Mouse (Mus musculus) lung, postnatal 14 days (tissue): Measurements from ENCODE around the gene Mrs2.
"Not testable (repeated sequence)": the region's sequence is repeated elsewhere in the genome, so short reads cannot be mapped to it uniquely, and the experiment has no call there.

Source experiments
- DNase-seq: peaks from one replicate; pipeline ENCODE4 v3.0.0; 2021

The Mrs2 gene

DNA sequence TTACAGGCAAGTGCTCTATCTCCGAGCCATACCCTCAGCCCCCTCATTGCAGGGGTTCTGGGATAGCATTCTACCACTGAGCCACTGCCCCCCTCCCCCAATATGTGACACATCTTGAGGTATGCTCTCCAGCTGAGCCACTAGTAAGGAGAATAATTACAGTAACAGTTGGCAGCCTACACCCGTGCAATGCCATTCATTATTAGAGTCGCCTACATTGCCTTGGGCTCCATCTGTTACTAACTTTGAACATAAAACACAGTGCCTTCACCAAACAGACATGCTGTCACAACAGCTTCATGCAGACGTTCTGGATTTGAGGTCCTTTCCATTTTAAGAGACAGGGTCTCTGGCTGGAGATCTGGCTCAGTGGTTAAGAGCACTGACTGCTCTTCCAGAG is 43.8 kb downstream of the Mrs2 start:
- no peak for DNase-seq

DNA sequence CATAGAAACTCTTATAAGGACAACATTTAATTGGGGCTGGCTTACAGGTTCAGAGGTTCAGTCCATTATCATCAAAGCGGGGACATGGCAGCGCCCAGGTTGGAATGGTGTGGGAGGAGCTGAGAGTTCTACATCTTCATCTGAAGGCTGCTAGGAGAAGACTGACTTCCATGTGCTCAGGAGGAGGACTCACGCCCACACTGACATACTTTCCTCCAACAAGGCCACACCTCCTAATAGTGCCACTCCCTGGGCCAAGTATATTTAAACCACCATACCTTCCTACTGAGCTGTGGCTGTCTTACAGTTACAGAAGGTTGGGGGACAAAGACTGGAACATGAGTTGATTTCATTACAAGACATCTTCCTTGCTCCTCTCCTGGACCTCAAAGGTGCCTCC is 48.4 kb downstream of the Mrs2 start:
- not testable (repeated sequence) for DNase-seq

GRCm38 (mm10) chr13:24965846-24966201 is 54.4 kb downstream of the Mrs2 start:
- DNase-seq: no peak

- no peak for DNase-seq
Observed at GRCm38 (mm10) chr13:24965130-24965845, 54.9 kb downstream of the Mrs2 start.

GRCm38 (mm10) chr13:24962119-24962518 is 58.1 kb downstream of the Mrs2 start:
- no peak for DNase-seq

- no peak for DNase-seq
Observed at GRCm38 (mm10) chr13:24960084-24960483, 60.1 kb downstream of the Mrs2 start.

GRCm38 (mm10) chr13:24958671-24959070 is 61.5 kb downstream of the Mrs2 start:
- DNase-seq: no peak

GRCm38 (mm10) chr13:24955500-24955899 is 64.7 kb downstream of the Mrs2 start:
- no peak for DNase-seq

DNA sequence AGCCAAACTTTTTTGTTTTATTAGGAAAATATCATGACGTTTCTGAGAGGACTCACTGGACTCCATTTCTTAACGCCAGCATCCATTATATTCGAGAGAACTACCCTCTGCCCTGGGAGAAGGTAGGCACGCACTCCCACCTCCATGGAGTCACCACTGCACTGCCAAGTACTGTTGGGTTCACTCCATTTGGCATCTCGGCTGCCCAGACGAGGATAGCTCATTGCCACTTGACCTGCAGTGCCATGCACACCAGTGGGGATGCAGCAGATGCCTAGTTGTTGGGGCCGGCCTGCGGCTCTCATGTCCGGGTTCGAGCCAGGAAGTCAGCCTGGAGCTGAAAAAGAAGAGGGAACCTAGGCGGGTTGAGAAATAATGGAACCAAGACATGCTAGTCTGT is 65.1 kb downstream of the Mrs2 start:
- no peak for DNase-seq

GRCm38 (mm10) chr13:24952659-24953058 is 67.5 kb downstream of the Mrs2 start:
- DNase-seq: no peak

DNA sequence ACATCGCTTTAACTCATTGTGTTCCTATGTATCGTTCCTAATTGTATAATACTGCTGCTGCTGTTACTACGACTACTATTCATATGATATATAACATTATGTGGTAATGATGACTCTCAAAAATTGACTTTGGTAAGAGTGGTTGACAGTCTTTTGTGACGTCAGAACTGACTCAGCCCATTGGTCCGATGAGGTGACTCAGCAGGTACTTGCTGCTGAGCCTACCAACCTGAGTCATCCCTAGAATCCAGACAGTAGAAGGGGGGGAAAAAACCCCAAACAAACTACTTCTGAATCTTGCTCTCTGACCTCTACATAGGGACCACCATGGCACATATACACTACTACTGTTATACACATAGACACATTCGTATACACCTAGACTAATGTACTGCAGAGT is 71.3 kb downstream of the Mrs2 start:
- DNase-seq: no peak

DNA sequence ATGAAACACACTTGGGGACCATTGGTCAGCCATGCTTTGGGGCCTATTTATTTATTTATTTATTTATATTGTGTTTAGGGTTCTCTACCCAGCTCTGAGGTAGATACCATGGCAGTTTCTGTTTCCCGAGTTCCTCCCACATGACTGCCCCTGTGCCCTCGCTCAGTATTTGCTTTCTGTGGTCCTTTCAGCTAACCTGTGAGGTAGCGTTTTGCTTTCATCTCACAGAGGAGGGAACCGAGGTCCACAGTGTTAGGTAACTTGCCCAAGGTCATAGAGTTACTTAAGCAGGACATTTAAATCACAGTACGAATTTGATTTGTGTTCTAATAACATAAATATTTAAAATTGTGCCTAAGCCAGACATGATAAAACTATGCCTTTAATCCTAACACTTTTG is 73.0 kb downstream of the Mrs2 start:
- DNase-seq: no peak

DNA sequence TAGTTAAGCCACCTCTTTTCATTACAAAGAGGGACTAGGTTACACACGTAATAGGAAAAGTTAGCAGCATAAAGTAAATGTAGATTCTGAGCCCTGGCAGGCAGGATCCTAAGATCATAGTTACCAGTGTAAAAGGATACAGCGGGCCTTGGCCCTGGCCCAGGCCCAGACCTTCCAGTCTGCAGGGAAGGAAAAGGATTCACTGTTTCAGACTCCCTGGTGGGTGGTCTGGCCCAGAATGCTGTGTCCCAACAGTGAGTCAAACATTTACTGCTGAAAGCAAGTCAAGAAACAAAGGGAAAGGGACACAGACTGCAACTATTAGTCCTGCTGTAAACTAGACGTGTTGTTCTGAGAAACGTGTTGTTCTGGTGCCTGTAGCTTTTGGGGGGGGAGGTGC is 74.6 kb downstream of the Mrs2 start:
- DNase-seq: no peak

DNA sequence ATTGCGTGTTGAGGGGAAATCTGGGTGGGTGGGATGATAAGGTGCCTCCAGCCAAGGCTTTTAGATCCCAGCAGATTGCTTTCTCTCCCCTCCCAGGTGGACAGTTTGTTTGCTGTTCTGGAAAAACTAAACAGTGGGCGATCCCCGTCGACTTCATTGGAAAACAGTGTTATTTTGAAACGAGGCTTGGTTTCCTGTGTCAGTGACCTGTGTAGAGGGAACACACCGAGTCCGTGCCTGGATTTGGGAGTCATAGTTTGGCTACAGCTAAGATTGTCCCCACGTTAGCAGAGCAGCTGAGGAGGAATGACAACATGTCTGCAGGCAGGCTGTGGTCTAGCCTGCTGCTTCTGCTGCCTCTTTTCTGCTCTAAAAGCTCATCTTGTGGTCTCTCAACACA is 76.9 kb downstream of the Mrs2 start:
- no peak for DNase-seq

GRCm38 (mm10) chr13:24942512-24943282 is 77.5 kb downstream of the Mrs2 start, which contains the start of gene Gpld1:
Gene Gpld1, plus strand, starts transcription at chr13:24943152.
- DNase-seq: no peak

DNA sequence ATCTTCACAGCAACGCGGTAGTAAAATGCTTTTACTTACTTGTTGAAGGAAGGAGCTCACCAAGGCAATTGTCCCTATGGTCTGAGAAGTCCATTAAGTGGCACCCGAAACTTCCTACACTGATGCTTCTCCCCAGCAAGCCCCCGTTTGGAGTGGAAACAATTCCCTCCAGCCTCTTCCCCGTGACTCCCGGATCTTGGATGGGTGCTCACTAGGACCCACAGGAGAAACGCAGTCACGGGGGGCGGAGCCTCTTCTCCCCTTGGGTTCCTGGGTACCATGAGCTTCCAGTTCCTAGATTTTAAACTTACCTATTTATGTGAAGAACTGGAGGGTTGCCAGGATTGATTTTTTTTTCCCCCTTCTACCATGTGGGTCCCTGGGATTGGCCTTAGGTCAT is 80.7 kb downstream of the Mrs2 start:
- no peak for DNase-seq

- DNase-seq: peak; percentile 89
Observed at GRCm38 (mm10) chr13:24938683-24939082, 81.5 kb downstream of the Mrs2 start.

DNA sequence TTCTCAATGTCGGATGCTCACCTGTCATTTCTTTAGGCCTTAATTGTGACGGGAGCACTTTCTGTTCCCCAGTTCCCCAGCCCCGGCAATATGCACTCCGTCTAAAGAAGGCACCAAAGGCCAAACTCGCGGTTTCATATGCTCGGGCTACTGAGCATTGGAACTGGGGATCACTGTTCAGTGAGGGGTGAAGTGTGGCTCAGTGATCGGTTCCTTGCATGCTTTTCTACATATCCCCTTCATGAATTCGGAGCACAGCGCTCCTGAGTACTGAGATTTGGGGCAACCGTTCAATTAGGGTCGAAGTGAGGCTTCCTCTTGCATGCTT is 82.4 kb downstream of the Mrs2 start:
- DNase-seq: no peak
